Comparison of ENCODE assay signal across 24 mouse cellular contexts in the genomic region with DNA sequence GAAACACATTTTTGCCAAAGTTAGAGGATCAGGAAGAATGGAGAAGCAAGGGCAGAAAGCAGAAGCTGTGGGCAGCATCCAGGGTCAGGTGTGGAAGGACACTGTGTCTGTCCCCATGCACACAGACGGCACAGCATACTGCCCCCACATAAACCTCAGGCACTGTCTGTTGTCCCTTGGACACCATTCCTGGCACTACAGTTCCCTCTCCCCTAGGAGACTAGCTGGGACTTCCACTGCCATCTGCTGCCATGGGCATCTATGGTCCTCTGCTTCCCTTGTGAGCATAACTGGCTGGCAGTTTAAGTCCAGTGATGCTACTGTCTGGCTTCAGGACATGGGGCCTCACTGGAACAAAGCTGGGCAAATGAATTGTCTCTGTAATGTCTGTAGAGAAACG.
DNase-seq lines count a peak whose midpoint lies in the region; ATAC-seq and TF ChIP-seq lines count a peak whose summit lies in the region.
"Had no signal": no experiment of that assay in that cellular context is flagged by ENCODE, and none has a peak within 500 bp of the region (broad histone marks: within the 10 kb centered on the region; RNA-seq: fewer than 3 reads in every experiment).

No protein-coding gene starts in this region.

- no peak for TF ChIP-seq CTCF in hindbrain, postnatal 0 days (IDR thresholded peaks at IDR 0.05; ENCODE audit: low read depth)

- no peak for ATAC-seq in hindbrain, postnatal 0 days
- ATAC-seq in hindbrain, embryonic 14.5 days (ENCODE audit: low FRiP score): no peak
- ATAC-seq: forebrain, postnatal 0 days; intestine, postnatal 0 days; Patski had no signal

- no peak overlapping the region for H3K9ac ChIP-seq in hindbrain, postnatal 0 days (replicated peaks; ENCODE audit: low read length)
- H3K9ac ChIP-seq in hindbrain, embryonic 14.5 days: no peak overlapping the region
- H3K9ac ChIP-seq: embryonic facial prominence, embryonic 15.5 days; forebrain, embryonic 12.5 days; forebrain, postnatal 0 days; heart, embryonic 13.5 days; kidney, embryonic 15.5 days; limb, embryonic 13.5 days; neural tube, embryonic 15.5 days had no signal

- H3K4me3 ChIP-seq in hindbrain, postnatal 0 days (ENCODE audit: low read length): no peak overlapping the region
- no peak overlapping the region for H3K4me3 ChIP-seq in hindbrain, embryonic 14.5 days (replicated peaks; ENCODE audit: low read length)
- H3K4me3 ChIP-seq: embryonic facial prominence, embryonic 10.5 days; embryonic facial prominence, embryonic 15.5 days; forebrain, embryonic 12.5 days; heart, embryonic 13.5 days; kidney, embryonic 15.5 days; limb, embryonic 13.5 days; neural tube, embryonic 15.5 days had no signal

- H3K27me3 ChIP-seq in hindbrain, postnatal 0 days (ENCODE audit: insufficient read depth, low read length): no peaks in the 10 kb centered on the region
- no peaks in the 10 kb centered on the region for H3K27me3 ChIP-seq in hindbrain, embryonic 14.5 days (ENCODE audit: control insufficient read depth, insufficient read depth, low read length)
- H3K27me3 ChIP-seq: embryonic facial prominence, embryonic 15.5 days; forebrain, embryonic 12.5 days; heart, embryonic 13.5 days; kidney, embryonic 15.5 days; neural tube, embryonic 15.5 days; Patski had no signal

- no peaks in the 10 kb centered on the region for H3K9me3 ChIP-seq in hindbrain, postnatal 0 days (ENCODE audit: low read length)
- no peaks in the 10 kb centered on the region for H3K9me3 ChIP-seq in hindbrain, embryonic 14.5 days (ENCODE audit: control insufficient read depth, low read length)
- H3K9me3 ChIP-seq: embryonic facial prominence, embryonic 10.5 days; embryonic facial prominence, embryonic 15.5 days; forebrain, embryonic 12.5 days; heart, embryonic 13.5 days; kidney, embryonic 15.5 days; limb, embryonic 13.5 days; neural tube, embryonic 15.5 days had no signal

- DNase-seq in hindbrain, postnatal 0 days (ENCODE audit: low spot score): peak; percentile 7
- no peak for DNase-seq in hindbrain, embryonic 14.5 days (ENCODE audit: low spot score)
- peak; percentile 35 for DNase-seq in brain, adult 2 months (ENCODE audit: low read depth, low spot score)
- peak; percentile 14 to 20 for DNase-seq in cerebellum, adult 18-20 months
- peak; percentile 69 to 85 for DNase-seq in cerebellum, postnatal 10 days
- DNase-seq in ovary, postnatal 36 days (ENCODE audit: low spot score): no peak
- DNase-seq in lung, adult 18-20 months: no peak
- no peak for DNase-seq in adrenal gland, postnatal 14 days
- DNase-seq: adrenal gland, postnatal 10 days; forebrain, postnatal 0 days; heart, postnatal 10 days; lung, postnatal 36 days; midbrain, embryonic 14.5 days; thymus, postnatal 14 days had no signal

- H3K27ac ChIP-seq in hindbrain, postnatal 0 days: no peak overlapping the region
- no peak overlapping the region for H3K27ac ChIP-seq in hindbrain, embryonic 14.5 days
- H3K27ac ChIP-seq: embryonic facial prominence, embryonic 10.5 days; embryonic facial prominence, embryonic 15.5 days; forebrain, embryonic 12.5 days; heart, embryonic 13.5 days; kidney, embryonic 15.5 days; limb, embryonic 13.5 days; neural tube, embryonic 15.5 days had no signal

- no peaks in the 10 kb centered on the region for H3K4me1 ChIP-seq in hindbrain, postnatal 0 days (ENCODE audit: insufficient read depth, low read length)
- no peaks in the 10 kb centered on the region for H3K4me1 ChIP-seq in hindbrain, embryonic 14.5 days (replicated peaks; ENCODE audit: control insufficient read depth, insufficient read depth, low read length)
- H3K4me1 ChIP-seq: embryonic facial prominence, embryonic 15.5 days; forebrain, embryonic 12.5 days; heart, embryonic 13.5 days; neural tube, embryonic 15.5 days had no signal

- WGBS in hindbrain, postnatal 0 days: 46% methylated on average over 2 of the region's 2 CpGs
- 74% methylated on average over 2 of the region's 2 CpGs for WGBS in hindbrain, embryonic 14.5 days

- H3K4me2 ChIP-seq in hindbrain, postnatal 0 days (ENCODE audit: low read depth, low read length): no peak overlapping the region
- no peak overlapping the region for H3K4me2 ChIP-seq in hindbrain, embryonic 14.5 days (replicated peaks)
- H3K4me2 ChIP-seq: embryonic facial prominence, embryonic 15.5 days; forebrain, embryonic 12.5 days; heart, embryonic 13.5 days; kidney, embryonic 15.5 days; limb, embryonic 13.5 days; liver, embryonic 11.5 days; neural tube, embryonic 15.5 days had no signal

- H3K36me3 ChIP-seq in hindbrain, postnatal 0 days (ENCODE audit: insufficient read depth, low read length): no peaks in the 10 kb centered on the region
- H3K36me3 ChIP-seq in hindbrain, embryonic 14.5 days (replicated peaks; ENCODE audit: control insufficient read depth, insufficient read depth): no peaks in the 10 kb centered on the region
- H3K36me3 ChIP-seq: embryonic facial prominence, embryonic 10.5 days; embryonic facial prominence, embryonic 15.5 days; forebrain, embryonic 12.5 days; heart, embryonic 13.5 days; kidney, embryonic 15.5 days; limb, embryonic 13.5 days; neural tube, embryonic 15.5 days had no signal

Comparison
In these comparisons a context has a peak if more than half of its experiments do, and no peak if none do; other contexts are left out.
1. DNase-seq: peak in hindbrain, postnatal 0 days (single experiment), brain, adult 2 months (single experiment), cerebellum, adult 18-20 months (2 of 2) and cerebellum, postnatal 10 days (2 of 2); none in hindbrain, embryonic 14.5 days (single experiment), ovary, postnatal 36 days (single experiment), lung, adult 18-20 months (0 of 2) and adrenal gland, postnatal 14 days (single experiment).